ENCODE assay signal across 24 mouse cellular contexts in the genomic region with DNA sequence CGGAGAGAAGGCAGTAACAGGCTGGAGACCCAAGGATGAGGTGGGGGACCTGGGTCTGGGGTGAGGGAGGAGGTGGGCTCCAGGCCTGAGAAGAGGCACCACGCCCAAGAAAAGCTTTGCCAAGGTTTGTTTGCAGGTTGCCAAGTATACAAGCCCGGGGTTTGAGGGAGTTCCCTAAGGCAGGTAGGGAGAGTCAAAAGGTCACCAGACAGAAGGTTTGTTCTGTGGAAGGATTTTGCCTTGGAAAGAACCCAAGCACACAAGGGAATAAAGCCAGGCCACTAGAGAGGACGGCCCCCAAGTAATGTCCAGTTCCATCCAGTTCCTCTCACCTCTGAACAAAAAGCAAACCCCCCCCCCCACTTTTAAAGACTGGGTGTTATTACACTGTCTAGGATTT. TPM values are rescaled to one million over a fixed set of nuclear protein-coding genes. Genes with fewer than 3 reads are reported as not detected.
"Had no signal": no experiment of that assay in that cellular context is flagged by ENCODE, and none has a peak within 500 bp of the region (broad histone marks: within the 10 kb centered on the region; RNA-seq: fewer than 3 reads in every experiment).

No protein-coding gene starts in this region.

- H3K27ac ChIP-seq: kidney, postnatal 0 days; layer of hippocampus, adult 2 months; left cerebral cortex, adult 2 months; limb, embryonic 12.5 days; limb, embryonic 15.5 days; liver, embryonic 13.5 days; stomach, embryonic 15.5 days had no signal

- H3K27me3 ChIP-seq: limb, embryonic 12.5 days; limb, embryonic 15.5 days; liver, embryonic 13.5 days; stomach, embryonic 15.5 days had no signal

- H3K36me3 ChIP-seq: liver, embryonic 13.5 days; stomach, embryonic 15.5 days had no signal

- H3K4me3 ChIP-seq: layer of hippocampus, adult 2 months; left cerebral cortex, adult 2 months; limb, embryonic 12.5 days; limb, embryonic 15.5 days; liver, embryonic 13.5 days; stomach, embryonic 15.5 days had no signal

- DNase-seq: kidney, adult 2 months; layer of hippocampus, adult 9-11 months; left cerebral cortex, postnatal 4 days; liver, embryonic 13.5 days; lung, adult 2 months; lung, postnatal 14 days; lung, postnatal 4 days; midbrain, embryonic 14.5 days; thymus, postnatal 25 days had no signal

- H3K9me3 ChIP-seq: limb, embryonic 12.5 days; limb, embryonic 15.5 days; liver, embryonic 13.5 days; stomach, embryonic 15.5 days had no signal

- H3K4me1 ChIP-seq: limb, embryonic 12.5 days had no signal

RNA-seq across cellular contexts. Expression of a gene that starts 25.8 kb away (rescaled TPM):
- total RNA-seq: megakaryocyte progenitor cell, adult 5-6 weeks; midbrain, postnatal 0 days had no signal
- polyA plus RNA-seq: kidney, adult 2 months; kidney, embryonic 14.5 days; kidney, postnatal 0 days; large intestine, adult 2 months; limb, embryonic 12.5 days; limb, embryonic 15.5 days; liver, embryonic 13.5 days; liver, embryonic 16.5 days; lung, adult 2 months; lung, embryonic 16.5 days; midbrain, embryonic 11.5 days; midbrain, embryonic 14.5 days; midbrain, postnatal 0 days; neural tube, embryonic 11.5 days; stomach, embryonic 15.5 days; thymus, postnatal 0 days had no signal
